Mouse (Mus musculus) B cell, adult 2 months (primary cell): Measurements from ENCODE around the gene Nme4.

ENCODE experiments used
- DNase-seq, 2 experiments: peaks; one replicate each; pipeline ENCODE4 v3.0.0; 2022

Gene Nme4

GRCm38 (mm10) chr17:26113181-26113948, 18.0 kb upstream of the Nme4 start, which contains the start of gene Tmem8:
Gene Tmem8, plus strand, starts transcription at chr17:26113299.
- DNase-seq: peak; percentile 87 to 90

- no peak for DNase-seq
These were observed 17.3 kb upstream of the Nme4 start for GRCm38 (mm10) chr17:26112751-26113150.

DNA sequence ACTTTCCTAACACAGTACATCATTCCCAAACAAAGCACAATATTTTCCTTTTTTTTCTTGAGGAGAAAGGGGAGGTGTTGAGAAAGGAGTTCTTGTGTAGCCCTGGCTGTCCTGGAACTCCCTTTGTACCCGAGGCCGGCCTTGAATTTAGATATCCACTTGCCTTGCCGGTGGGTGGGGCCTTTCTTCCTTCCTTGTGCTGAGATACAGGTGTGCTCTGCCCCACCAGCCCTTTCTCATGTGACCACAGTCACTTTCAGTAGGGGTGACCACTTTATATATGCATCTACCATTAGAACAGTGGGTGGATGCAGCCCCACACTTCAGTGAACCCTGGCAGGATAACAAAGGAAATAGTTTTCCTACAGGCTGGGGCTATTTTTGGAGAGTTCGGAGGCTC, 16.3 kb upstream of the Nme4 start:
- DNase-seq: no peak

GRCm38 (mm10) chr17:26111024-26111423, 15.6 kb upstream of the Nme4 start:
- DNase-seq: no peak

GRCm38 (mm10) chr17:26110156-26110555, 14.8 kb upstream of the Nme4 start:
- no peak for DNase-seq

DNA sequence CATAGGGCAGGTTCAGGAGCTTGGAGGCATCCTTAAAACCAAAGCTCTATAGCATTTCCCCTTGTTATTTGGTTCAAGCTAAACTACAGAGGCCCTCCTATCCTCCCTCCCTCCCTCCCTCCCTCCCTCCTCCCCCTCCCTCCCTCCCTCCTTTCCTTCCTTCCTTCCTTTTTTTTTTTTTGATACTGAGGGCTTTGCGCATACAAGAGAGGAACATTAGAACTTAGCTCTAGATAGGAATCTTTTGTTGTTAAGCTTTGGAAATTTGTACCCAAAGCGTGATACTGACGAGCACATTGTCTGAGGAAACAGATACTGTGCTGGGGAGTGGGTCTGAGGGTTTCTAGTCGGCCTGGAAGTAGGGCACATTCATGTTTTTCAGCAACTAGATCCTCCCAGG, 10.2 kb upstream of the Nme4 start:
- DNase-seq: no peak

GRCm38 (mm10) chr17:26101478-26101877, 6.1 kb upstream of the Nme4 start:
- DNase-seq: no peak

GRCm38 (mm10) chr17:26100166-26100565, 4.8 kb upstream of the Nme4 start:
- no peak for DNase-seq

DNA sequence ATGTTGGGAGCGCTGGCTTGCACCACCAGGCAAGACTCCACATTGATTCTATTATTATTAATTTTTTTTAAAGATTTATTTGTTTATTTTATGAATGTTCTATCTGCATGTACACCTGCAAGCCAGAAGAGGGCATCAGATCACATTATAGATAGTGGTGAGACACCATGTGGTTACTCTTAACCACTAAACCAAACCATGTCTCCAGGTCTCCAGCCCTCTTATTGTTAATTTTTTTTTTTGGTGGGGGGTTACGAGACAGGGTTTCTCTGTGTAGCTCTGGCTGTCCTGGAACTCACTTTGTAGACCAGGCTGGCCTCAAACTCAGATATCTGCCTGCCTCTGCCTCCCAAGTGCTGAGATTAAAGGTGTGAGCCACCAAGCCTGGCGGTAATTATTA, 3.9 kb upstream of the Nme4 start:
- peak; percentile 48 to 51 for DNase-seq

DNA sequence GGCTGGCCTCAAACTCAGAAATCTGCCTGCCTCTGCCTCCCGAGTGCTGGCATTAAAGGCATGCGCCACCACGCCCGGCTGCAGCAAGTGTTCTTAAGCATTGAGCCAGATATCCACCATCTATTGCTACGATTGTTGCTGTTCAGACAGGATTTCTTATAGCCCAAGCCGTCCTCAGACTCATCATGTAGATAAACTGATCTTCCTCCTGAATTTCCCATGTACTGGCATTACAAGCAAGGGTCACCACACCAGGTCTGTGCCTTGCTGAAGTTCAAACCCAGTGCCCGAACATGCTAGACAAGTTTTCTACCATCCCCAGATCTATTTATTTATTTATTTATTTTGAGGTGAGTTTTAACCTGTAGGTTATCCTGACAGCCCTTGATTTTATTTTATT, 3.1 kb upstream of the Nme4 start:
- no peak for DNase-seq

DNA sequence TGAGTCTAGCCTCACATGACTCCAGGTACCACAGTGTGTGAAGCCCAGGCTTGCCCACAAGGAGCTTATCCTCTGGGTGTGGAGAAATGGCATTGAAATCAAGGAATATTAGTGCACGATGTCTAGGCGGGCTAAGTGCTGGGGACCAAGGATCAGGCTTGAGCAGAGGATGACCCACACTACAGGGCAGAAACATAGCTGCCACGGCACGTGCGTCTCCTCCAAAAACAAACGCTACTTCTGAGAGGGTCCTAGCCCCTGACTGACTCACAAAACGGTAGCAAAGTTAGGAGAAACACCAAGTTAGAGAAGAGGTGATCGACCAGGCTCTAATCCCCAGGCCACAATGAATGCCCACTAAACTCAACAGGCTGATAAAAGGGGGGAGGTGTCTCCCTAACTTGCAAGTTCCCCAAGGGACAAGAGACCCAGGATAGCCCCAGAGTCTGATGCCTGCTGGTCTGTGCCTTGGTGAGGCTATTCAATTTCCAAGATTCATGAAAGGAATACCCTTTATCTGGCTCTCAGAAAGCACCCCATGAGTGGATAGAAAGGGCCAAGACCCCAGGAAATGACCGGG, 781 bp downstream of the Nme4 start:
- no peak for DNase-seq

DNA sequence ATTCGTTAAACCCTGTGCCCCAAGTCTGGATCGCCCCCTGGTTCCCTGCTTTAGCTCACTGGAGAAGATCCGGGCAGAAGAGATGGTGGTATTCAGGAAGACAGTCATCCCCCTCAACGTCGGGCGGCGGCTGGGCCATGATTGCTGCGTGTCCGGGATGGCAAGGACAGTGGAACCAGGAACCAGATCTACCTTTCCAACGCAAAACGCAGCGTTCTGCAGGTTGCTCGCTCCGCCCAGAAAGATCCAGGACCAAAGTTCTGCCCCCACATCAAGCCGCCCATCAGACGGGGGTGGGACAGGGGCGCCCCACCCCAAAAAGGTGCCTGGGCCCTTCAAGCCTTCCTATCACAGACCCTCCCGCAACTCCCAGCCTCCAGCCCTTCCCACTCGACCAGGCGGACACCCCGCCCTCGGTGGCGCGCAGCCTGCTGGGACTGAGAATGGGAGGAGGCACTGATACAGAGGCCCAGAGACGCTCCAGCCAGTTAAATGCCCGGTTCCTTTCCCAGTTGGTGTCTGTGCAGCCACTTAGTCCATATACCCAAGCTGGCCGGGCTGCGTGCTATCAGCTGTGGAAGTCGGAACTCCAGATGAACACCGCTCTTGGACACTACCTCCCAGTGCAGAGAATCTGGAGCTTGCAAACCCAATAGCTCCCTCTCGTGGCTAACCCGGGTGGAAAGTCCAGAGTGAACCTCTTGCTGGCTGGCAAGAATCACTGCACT, 5.3 kb downstream of the Nme4 start, which contains the start of gene Decr2:
Gene Decr2 (minus strand): TSS at position 433 of the 728 bp plus-strand sequence.
- peak; percentile 85 to 86 for DNase-seq

- DNase-seq: no peak
These were observed 8.3 kb downstream of the Nme4 start for GRCm38 (mm10) chr17:26087059-26087564.

- DNase-seq: no peak
These were observed 14.5 kb downstream of the Nme4 start for GRCm38 (mm10) chr17:26080867-26081266.

DNA sequence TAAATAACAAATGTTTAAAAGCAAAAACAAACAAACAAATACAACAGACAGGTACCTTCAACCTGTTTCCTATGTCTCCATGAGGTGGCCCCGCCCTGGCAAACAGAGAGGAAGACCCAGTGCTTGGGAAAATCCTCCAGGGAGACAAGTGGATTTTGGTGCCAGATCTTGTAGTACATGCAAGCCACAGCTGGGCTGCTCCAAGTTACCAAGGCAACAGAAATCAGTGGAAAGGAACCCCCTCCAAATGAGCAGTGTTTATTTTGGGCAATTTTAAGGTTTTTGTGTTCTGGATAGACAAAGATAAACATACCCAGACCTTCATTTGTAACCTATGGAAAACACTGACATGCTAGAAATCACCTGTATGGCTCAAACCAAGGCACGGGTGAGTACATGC, 16.6 kb downstream of the Nme4 start:
- no peak for DNase-seq

- DNase-seq: no peak
These were observed 20.2 kb downstream of the Nme4 start for GRCm38 (mm10) chr17:26075246-26075645.

DNA sequence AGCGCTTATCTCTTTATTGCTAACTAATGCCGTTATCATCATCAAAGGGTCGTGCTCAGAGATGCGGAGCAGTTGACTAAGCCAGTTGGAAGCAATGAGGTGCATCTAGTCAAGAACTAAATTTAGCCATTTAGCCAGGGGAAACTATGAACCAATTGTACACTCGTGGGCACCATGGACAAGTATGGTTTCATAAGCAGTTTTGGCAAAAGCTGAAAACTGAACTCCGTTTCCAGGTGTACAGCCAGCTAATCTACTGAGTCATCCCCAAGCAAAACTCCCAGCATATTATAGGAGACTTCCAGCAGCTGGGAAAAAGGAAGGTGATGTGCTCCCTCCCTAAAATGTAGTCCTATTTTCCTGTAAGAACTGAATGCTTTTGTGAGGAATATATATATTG, 25.3 kb downstream of the Nme4 start:
- no peak for DNase-seq

- DNase-seq: peak; percentile 81 to 84
These were observed 26.3 kb downstream of the Nme4 start, which contains the start of gene Rab11fip3 for GRCm38 (mm10) chr17:26068831-26069739. Gene Rab11fip3, minus strand, starts transcription at chr17:26069555.

- DNase-seq: peak; percentile 20 to 28
These were observed 27.2 kb downstream of the Nme4 start for GRCm38 (mm10) chr17:26068024-26068830.

DNA sequence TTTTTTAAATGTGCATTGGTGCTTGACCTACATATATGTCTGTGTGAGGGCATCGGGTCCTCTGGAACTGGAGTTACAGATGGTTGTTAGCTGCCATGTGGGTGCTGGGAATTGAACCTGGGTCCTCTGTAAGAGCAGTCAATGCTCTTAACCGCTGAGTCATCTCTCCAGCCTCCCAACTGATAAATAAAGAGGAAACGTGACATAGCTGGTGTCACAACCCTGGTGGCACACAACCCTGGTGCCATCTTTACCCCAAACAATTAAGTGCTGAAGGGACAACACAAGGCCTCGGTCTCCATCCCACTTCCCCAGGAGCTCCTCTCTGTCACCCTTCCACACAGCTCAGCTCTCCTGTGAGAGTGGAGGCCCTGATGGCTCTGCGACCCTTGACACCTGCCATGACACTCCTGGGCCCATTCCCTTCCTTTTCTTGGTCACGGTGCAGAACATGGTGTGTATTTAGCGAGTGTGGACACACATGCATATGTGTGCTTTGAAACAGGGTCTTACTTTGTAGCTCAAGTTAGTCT, 28.8 kb downstream of the Nme4 start:
- DNase-seq: no peak

- DNase-seq: no peak
These were observed 30.5 kb downstream of the Nme4 start for GRCm38 (mm10) chr17:26064916-26065315.
